Mouse (Mus musculus) midbrain, postnatal 0 days (tissue): ENCODE measurements at regions not wholly inside any gene's neighbourhood (a gene's known extent, or its start where the extent isn't known, plus 50 kb on each side); places are given as distances from the start of the nearest gene placed in this dataset.

ENCODE experiments used
- ATAC-seq: fragments of 200-750 bp; cut with Nextera tagmentation; 2 replicates; pipeline ENCODE4 v1.8.0; 2017; ENCODE audit warnings: moderate number of reproducible peaks, mild to moderate bottlenecking, moderate TSS enrichment, moderate library complexity; ENCODE audit not compliant: low FRiP score
- DNase-seq: peaks from one replicate; pipeline ENCODE4 v3.0.0-alpha.2; 2015; ENCODE audit warnings: low spot score
- H3K27ac ChIP-seq: fragments of 300-500 bp; sonication (generic); 2 replicates; pipeline ENCODE4 v1.5.1; 2014; ENCODE audit warnings: low read depth, mild to moderate bottlenecking, low read length, mixed read lengths
- H3K27me3 ChIP-seq: fragments of 300-500 bp; sonication (generic); 2 replicates; pipeline ENCODE4 v1.6.1; 2014; ENCODE audit warnings: low read length, control low read depth, mixed read lengths; ENCODE audit not compliant: insufficient read depth
- H3K36me3 ChIP-seq: fragments of 300-500 bp; sonication (generic); 2 replicates; pipeline ENCODE4 v1.6.1; 2014; ENCODE audit warnings: low read length, control low read depth, mixed read lengths; ENCODE audit not compliant: insufficient read depth
- H3K4me1 ChIP-seq: fragments of 300-500 bp; sonication (generic); 2 replicates; pipeline ENCODE4 v1.6.1; 2014; ENCODE audit warnings: mild to moderate bottlenecking, control low read depth, antibody characterized with exemption, low read length, mixed read lengths; ENCODE audit not compliant: insufficient read depth
- H3K4me2 ChIP-seq: fragments of 300-500 bp; sonication (generic); 2 replicates; pipeline ENCODE4 v1.6.1; 2014; ENCODE audit warnings: low read depth, mild to moderate bottlenecking, low read length, mixed read lengths; ENCODE audit not compliant: poor library complexity, severe bottlenecking
- H3K4me3 ChIP-seq: fragments of 300-500 bp; sonication (generic); 2 replicates; pipeline ENCODE4 v1.5.1; 2014; ENCODE audit warnings: low read depth, mild to moderate bottlenecking, low read length, moderate library complexity
- H3K9ac ChIP-seq: fragments of 300-500 bp; sonication (generic); replicated peaks from 2 replicates; pipeline ENCODE4 v1.6.1; 2014; ENCODE audit warnings: mild to moderate bottlenecking, low read length, moderate library complexity, mixed read lengths; ENCODE audit not compliant: poor library complexity, severe bottlenecking
- H3K9me3 ChIP-seq: fragments of 300-500 bp; sonication (generic); 2 replicates; pipeline ENCODE4 v1.6.1; 2016; ENCODE audit warnings: low read length, control low read depth
- CTCF ChIP-seq: IDR thresholded peaks from 2 replicates; pipeline ENCODE4 v1.5.1; 2016; ENCODE audit warnings: antibody characterized with exemption, mild to moderate bottlenecking
- WGBS: fragments of 180-500 bp; shearing (Covaris S2); extraction: QIAGEN DNeasy Blood & Tissue Kit; methylation state at CpG from one replicate; pipeline ENCODE4 v1.1.7; 2014; 5-methylcytosine and 5-hydroxymethylcytosine counted together

GRCm38 (mm10) chr2:34082486-34082885 is 194.7 kb upstream of the Mvb12b start:
- Histone ChIP-seq H3K27me3 (no peaks in the 10 kb centered on the region), H3K4me1 (peaks cover 6% of the 10 kb centered on the region; the same call in 1 of the 2 replicates), H3K27ac (no peak overlapping the region), H3K9ac (no peak overlapping the region), H3K4me2 (no peak overlapping the region), H3K36me3 (no peaks in the 10 kb centered on the region), H3K9me3 (no peaks in the 10 kb centered on the region), H3K4me3 (no peak overlapping the region)
- DNase-seq (no peak), ATAC-seq (no peak)
- WGBS: 83% methylated on average over 7 of the region's 7 CpGs
- TF ChIP-seq CTCF: no peak

- Histone ChIP-seq H3K4me2 (no peak overlapping the region), H3K9me3 (no peaks in the 10 kb centered on the region), H3K4me1 (peaks cover 6% of the 10 kb centered on the region; the same call in 1 of the 2 replicates), H3K36me3 (no peaks in the 10 kb centered on the region), H3K4me3 (no peak overlapping the region), H3K9ac (no peak overlapping the region), H3K27ac (no peak overlapping the region), H3K27me3 (no peaks in the 10 kb centered on the region)
- DNase-seq (no peak), ATAC-seq (no peak)
- WGBS: 27% methylated on average over 3 of the region's 3 CpGs
- TF ChIP-seq CTCF: peak; percentile 22; the same call in 1 of the 2 replicates
Measured at GRCm38 (mm10) chr2:34080176-34080575, 192.4 kb upstream of the Mvb12b start.

- Histone ChIP-seq H3K4me3 (no peak overlapping the region), H3K9me3 (no peaks in the 10 kb centered on the region), H3K4me1 (peaks cover 6% of the 10 kb centered on the region; the same call in 1 of the 2 replicates), H3K27ac (no peak overlapping the region), H3K4me2 (no peak overlapping the region), H3K9ac (no peak overlapping the region), H3K36me3 (no peaks in the 10 kb centered on the region), H3K27me3 (no peaks in the 10 kb centered on the region)
- ATAC-seq (no peak), DNase-seq (no peak)
- WGBS: 71% methylated on average over 12 of the region's 12 CpGs
- TF ChIP-seq CTCF: no peak
Measured at GRCm38 (mm10) chr2:34079282-34079681, 191.5 kb upstream of the Mvb12b start.

DNA sequence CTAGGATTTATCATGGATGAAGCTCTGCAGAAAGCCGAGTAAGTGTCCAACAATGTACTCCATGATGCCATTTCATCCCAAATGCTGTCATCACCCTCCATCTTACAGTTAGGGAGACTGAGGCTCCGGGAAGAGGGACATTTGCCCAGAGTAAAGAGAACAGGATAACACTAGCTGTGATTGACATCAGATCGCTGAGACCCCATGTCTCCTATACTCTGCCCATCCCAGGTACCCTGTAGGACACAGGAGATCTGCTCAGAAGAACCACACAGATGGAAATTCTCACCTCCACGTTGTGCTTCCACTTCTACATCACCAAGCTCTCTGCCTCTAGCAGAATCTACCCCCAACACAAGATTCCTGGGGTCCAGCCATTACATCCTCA is 191.1 kb upstream of the Mvb12b start:
- TF ChIP-seq CTCF: no peak
- ATAC-seq: no peak
- Histone ChIP-seq H3K9me3 (no peaks in the 10 kb centered on the region), H3K4me3 (no peak overlapping the region), H3K36me3 (no peaks in the 10 kb centered on the region), H3K9ac (no peak overlapping the region), H3K27ac (no peak overlapping the region), H3K4me2 (no peak overlapping the region), H3K4me1 (peaks cover 6% of the 10 kb centered on the region; the same call in 1 of the 2 replicates), H3K27me3 (no peaks in the 10 kb centered on the region)
- 48% methylated on average over 4 of the region's 4 CpGs for WGBS
- DNase-seq: no peak

DNA sequence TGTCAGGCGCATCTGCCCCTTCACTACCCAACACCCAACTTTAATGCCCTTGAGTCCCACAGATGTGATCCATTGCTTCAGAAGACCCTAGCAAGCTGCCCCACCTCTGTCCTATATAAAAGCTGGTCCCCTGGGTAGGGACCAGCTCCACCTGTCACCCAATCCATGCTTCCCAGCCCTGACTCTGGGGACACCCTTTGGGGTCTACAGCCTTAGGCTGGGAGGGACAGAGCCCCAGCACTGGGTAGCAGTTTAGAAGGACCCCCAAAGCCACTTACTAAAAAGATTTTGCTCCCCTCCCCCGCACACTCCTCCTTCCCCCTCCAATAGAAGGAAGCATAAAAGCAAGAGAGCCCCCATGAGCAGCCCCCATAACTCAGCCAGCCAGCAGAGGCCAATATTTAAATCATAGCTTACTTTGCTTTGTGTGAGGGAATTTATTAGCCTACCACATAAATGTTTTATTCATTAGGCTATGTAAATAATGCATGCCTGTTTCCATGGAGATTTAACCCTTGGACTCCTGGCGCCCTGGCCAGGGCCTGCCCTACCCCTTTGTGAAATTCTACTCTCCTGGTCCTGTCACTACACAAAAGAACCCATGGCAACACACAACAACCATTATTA is 190.6 kb upstream of the Mvb12b start:
- Histone ChIP-seq H3K9me3 (no peaks in the 10 kb centered on the region), H3K4me1 (peaks cover 6% of the 10 kb centered on the region; the same call in 1 of the 2 replicates), H3K27ac (peak overlapping the region; percentile 51; the same call in 1 of the 2 replicates), H3K27me3 (no peaks in the 10 kb centered on the region), H3K9ac (no peak overlapping the region), H3K36me3 (no peaks in the 10 kb centered on the region), H3K4me2 (no peak overlapping the region), H3K4me3 (no peak overlapping the region)
- TF ChIP-seq CTCF: no peak; the same call in 1 of the 2 replicates
- ATAC-seq: peak; percentile 55
- DNase-seq: no peak
- 44% methylated on average over 3 of the region's 3 CpGs for WGBS

DNA sequence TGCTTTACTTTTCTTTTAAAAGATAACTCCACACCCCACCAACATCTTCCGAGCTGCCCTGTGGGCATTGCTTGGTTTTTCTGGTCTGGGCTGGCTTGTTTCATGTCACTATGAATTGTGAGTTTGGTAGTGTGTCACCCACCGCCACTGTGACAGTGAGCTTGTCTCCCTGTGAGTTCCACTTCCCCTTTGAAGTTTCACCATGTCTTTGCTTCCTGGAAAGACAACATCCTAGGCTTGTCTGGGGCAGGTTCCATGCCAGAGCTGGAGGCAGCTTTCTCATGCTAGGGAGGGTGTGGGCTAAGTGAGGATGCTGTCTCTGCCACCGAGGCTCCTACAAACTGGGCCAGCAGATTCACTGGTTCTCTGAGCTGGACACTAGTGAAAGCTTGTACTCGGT is 188.6 kb upstream of the Mvb12b start:
- 67% methylated on average over 4 of the region's 4 CpGs for WGBS

More for the DNA sequence above, 188.6 kb upstream of the Mvb12b start:
- Histone ChIP-seq H3K36me3 (no peaks in the 10 kb centered on the region), H3K27me3 (no peaks in the 10 kb centered on the region), H3K4me1 (peaks cover 6% of the 10 kb centered on the region; the same call in 1 of the 2 replicates), H3K27ac (no peak overlapping the region), H3K4me2 (no peak overlapping the region), H3K4me3 (no peak overlapping the region), H3K9me3 (no peaks in the 10 kb centered on the region), H3K9ac (no peak overlapping the region)
- no peak for DNase-seq
- TF ChIP-seq CTCF: no peak
- ATAC-seq: no peak
